Mouse (Mus musculus) hindbrain, embryonic 10.5 days (tissue): ENCODE data around the gene Ap2a2. TPM values are rescaled to one million over a fixed set of nuclear protein-coding genes. Genes with fewer than 3 reads are reported as not detected.
A peak's percentile ranks its signal among the peaks of the same experiment; 100 is the strongest.

Experiments used
- DNase-seq: peaks from one replicate; pipeline ENCODE4 v3.0.0-alpha.2; 2017; ENCODE audit warnings: low spot score
- H3K27ac ChIP-seq: fragments of 300-500 bp; sonication (generic); 2 replicates; pipeline ENCODE4 v1.5.1; 2016; ENCODE audit warnings: mild to moderate bottlenecking, moderate library complexity
- H3K27me3 ChIP-seq: fragments of 300-500 bp; sonication (generic); 2 replicates; pipeline ENCODE4 v1.6.1; 2016; ENCODE audit warnings: mild to moderate bottlenecking; ENCODE audit not compliant: poor library complexity, insufficient read depth, severe bottlenecking
- H3K36me3 ChIP-seq: fragments of 300-500 bp; sonication (generic); 2 replicates; pipeline ENCODE4 v1.6.1; 2016; ENCODE audit warnings: mild to moderate bottlenecking, moderate library complexity
- H3K4me1 ChIP-seq: fragments of 300-500 bp; sonication (generic); replicated peaks from 2 replicates; pipeline ENCODE4 v1.6.1; 2016; ENCODE audit warnings: mild to moderate bottlenecking
- H3K4me3 ChIP-seq: fragments of 300-500 bp; sonication (generic); 2 replicates; pipeline ENCODE4 v1.5.1; 2016; ENCODE audit warnings: mild to moderate bottlenecking, moderate library complexity
- H3K9me3 ChIP-seq: fragments of 300-500 bp; sonication (generic); 2 replicates; pipeline ENCODE4 v1.6.1; 2016; ENCODE audit warnings: mild to moderate bottlenecking, moderate library complexity
- WGBS: fragments of 180-500 bp; shearing (Covaris S2); methylation state at CpG from one replicate; pipeline ENCODE4 v1.1.7; 2016; 5-methylcytosine and 5-hydroxymethylcytosine counted together
- polyA plus RNA-seq: library from polyadenylated mRNA; unstranded; fragments of >200 nt; fragmentation: Nextera tagmentation; extraction: Ambion mirVana; gene quantifications from 2 replicates; pipeline ENCODE4 v1.2.1, GENCODE M21; 2016

Gene Ap2a2
- polyA plus RNA-seq = 105 and 108 TPM in 2 replicates

GRCm38 (mm10) chr7:141561682-141562391, at the start of gene Ap2a2:
Gene Ap2a2 (plus strand): TSS chr7:141562173.
- Histone ChIP-seq H3K4me1 (peaks cover 38% of the 10 kb centered on the region), H3K9me3 (no peaks in the 10 kb centered on the region), H3K27me3 (0 out of 2 replicates have a peak, but pooled peaks cover 5% of the 10 kb centered on the region), H3K27ac (peak within 1 kb of the TSS; percentile 96), H3K4me3 (peak within 1 kb of the TSS; percentile 94), H3K36me3 (peaks cover 15% of the 10 kb centered on the region)
- peak; percentile 97 for DNase-seq
- WGBS = under 1% methylated on average over 72 of the region's 72 CpGs

GRCm38 (mm10) chr7:141517638-141518037, 44.3 kb upstream of the Ap2a2 start:
- Histone ChIP-seq H3K27ac (no peak overlapping the region), H3K9me3 (no peaks in the 10 kb centered on the region), H3K4me3 (no peak overlapping the region), H3K36me3 (peaks cover 31% of the 10 kb centered on the region), H3K27me3 (no peaks in the 10 kb centered on the region), H3K4me1 (0 out of 2 replicates have a peak, but pooled peaks cover 3% of the 10 kb centered on the region)
- 91% methylated on average over 4 of the region's 4 CpGs for WGBS
- DNase-seq = no peak

GRCm38 (mm10) chr7:141518296-141518695, 43.7 kb upstream of the Ap2a2 start:
- Histone ChIP-seq H3K36me3 (peaks cover 31% of the 10 kb centered on the region), H3K4me3 (no peak overlapping the region), H3K27me3 (no peaks in the 10 kb centered on the region), H3K4me1 (0 out of 2 replicates have a peak, but pooled peaks cover 3% of the 10 kb centered on the region), H3K9me3 (no peaks in the 10 kb centered on the region), H3K27ac (no peak overlapping the region)
- WGBS = 86% methylated on average over 5 of the region's 5 CpGs
- no peak for DNase-seq

- 0 out of 2 replicates have a peak overlapping the region, but pooled peaks have one; percentile 16 for H3K27ac ChIP-seq
- H3K4me1 ChIP-seq = 0 out of 2 replicates have a peak, but pooled peaks cover 3% of the 10 kb centered on the region
- WGBS = 81% methylated on average over 3 of the region's 3 CpGs
- no peak for DNase-seq
- peaks cover 27% of the 10 kb centered on the region for H3K36me3 ChIP-seq
- H3K9me3 ChIP-seq = no peaks in the 10 kb centered on the region
- no peaks in the 10 kb centered on the region for H3K27me3 ChIP-seq
- H3K4me3 ChIP-seq = no peak overlapping the region
These were observed 43.0 kb upstream of the Ap2a2 start for GRCm38 (mm10) chr7:141518926-141519325.

DNA sequence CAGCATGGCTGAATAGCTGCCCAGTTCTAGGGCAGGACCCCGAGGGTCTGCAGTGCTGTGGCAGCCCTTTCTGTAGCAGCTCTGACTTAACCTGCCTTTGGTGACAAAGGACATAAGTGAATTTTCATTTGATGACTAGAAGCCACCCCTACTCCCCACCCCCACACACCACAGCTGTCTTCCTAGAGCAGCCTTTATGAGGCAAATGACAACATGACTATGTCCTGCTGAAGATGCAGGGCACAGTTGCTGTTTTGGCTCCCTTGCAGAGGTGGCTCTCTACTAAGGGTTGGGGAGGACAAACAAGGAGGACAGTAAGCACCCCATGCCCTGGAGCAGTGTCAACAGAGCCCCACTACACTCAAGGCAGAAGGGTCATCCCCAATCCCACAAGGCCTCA, 42.2 kb upstream of the Ap2a2 start:
- DNase-seq = no peak
- WGBS = 91% methylated on average over 1 of the region's 1 CpGs
- 0 out of 2 replicates have a peak, but pooled peaks cover 3% of the 10 kb centered on the region for H3K4me1 ChIP-seq
- peaks cover 22% of the 10 kb centered on the region for H3K36me3 ChIP-seq
- no peaks in the 10 kb centered on the region for H3K9me3 ChIP-seq
- no peak overlapping the region for H3K4me3 ChIP-seq
- H3K27ac ChIP-seq = peak overlapping the region; percentile 25; the same call in 1 of the 2 replicates
- H3K27me3 ChIP-seq = no peaks in the 10 kb centered on the region

DNA sequence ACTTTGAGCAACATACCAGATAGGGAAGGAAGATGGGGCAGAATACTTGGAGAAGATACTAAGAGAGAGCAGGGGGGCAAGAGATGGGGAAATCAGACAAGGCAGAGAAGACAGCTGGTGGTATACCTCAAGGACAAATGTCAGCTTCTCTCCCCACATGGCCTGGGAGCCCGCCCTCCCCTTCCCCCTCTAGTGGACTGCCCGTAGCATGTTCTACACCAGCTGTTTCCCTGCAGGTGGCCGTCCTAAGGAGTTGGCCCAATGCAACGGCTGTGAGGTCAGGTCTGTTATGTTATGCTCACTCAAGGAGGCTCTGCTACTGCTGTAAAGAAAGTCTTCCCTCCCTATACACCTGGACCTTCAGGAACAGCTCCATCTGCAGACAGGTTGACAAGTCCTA, 39.0 kb upstream of the Ap2a2 start:
- Histone ChIP-seq H3K36me3 (peaks cover 19% of the 10 kb centered on the region), H3K27me3 (no peaks in the 10 kb centered on the region), H3K4me1 (0 out of 2 replicates have a peak, but pooled peaks cover 3% of the 10 kb centered on the region), H3K9me3 (no peaks in the 10 kb centered on the region), H3K27ac (no peak overlapping the region), H3K4me3 (no peak overlapping the region)
- 38% methylated on average over 4 of the region's 4 CpGs for WGBS
- no peak for DNase-seq

DNA sequence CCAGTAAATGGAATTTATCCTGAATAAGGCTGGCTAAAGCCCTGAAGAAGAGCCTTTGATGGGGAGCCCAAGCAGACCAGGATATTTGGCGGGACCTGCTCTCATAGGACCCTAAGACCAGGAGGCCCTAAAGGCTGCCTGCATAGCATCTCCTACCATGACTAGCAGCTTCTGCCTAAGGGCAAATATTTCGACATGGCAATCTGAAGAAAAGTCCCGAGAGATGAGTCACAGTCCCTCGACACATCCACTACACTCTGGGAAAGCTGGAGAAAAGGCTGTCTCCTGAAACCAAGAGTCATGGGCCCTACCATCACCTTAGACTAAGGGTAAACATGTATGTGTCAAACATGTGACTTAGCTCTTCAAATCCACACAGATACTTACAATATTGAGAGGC, 37.7 kb upstream of the Ap2a2 start:
- Histone ChIP-seq H3K27ac (no peak overlapping the region), H3K4me1 (0 out of 2 replicates have a peak, but pooled peaks cover 3% of the 10 kb centered on the region), H3K27me3 (no peaks in the 10 kb centered on the region), H3K4me3 (no peak overlapping the region), H3K36me3 (peaks cover 30% of the 10 kb centered on the region), H3K9me3 (no peaks in the 10 kb centered on the region)
- DNase-seq = no peak
- 91% methylated on average over 4 of the region's 4 CpGs for WGBS

- Histone ChIP-seq H3K4me3 (no peak overlapping the region), H3K4me1 (0 out of 2 replicates have a peak, but pooled peaks cover 1% of the 10 kb centered on the region), H3K27ac (no peak overlapping the region), H3K27me3 (no peaks in the 10 kb centered on the region), H3K9me3 (no peaks in the 10 kb centered on the region), H3K36me3 (peaks cover 37% of the 10 kb centered on the region)
- peak; percentile 71 for DNase-seq
- 58% methylated on average over 6 of the region's 6 CpGs for WGBS
These were observed 37.0 kb upstream of the Ap2a2 start for GRCm38 (mm10) chr7:141524760-141525579.

DNA sequence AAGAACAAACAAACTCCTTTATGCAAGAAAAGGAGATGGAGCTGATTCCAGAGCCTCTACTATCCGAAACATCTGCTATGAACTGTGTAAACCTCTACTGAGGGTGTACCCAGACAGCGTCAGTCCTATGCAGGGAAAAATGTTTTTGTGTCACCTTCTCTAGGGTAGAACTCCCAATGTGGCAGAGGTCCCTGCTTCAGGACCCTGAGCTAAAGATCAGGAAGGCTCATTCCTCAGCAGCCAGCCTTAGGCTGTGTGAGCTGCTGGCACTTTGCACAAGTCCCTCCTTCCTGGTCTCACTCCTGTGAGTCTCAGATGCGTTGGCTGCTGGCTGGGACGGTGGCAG, 36.4 kb upstream of the Ap2a2 start:
- H3K4me3 ChIP-seq = no peak overlapping the region
- H3K36me3 ChIP-seq = peaks cover 43% of the 10 kb centered on the region
- no peak overlapping the region for H3K27ac ChIP-seq
- no peaks in the 10 kb centered on the region for H3K27me3 ChIP-seq
- H3K4me1 ChIP-seq = no peaks in the 10 kb centered on the region
- no peak for DNase-seq
- WGBS = 87% methylated on average over 4 of the region's 4 CpGs
- H3K9me3 ChIP-seq = no peaks in the 10 kb centered on the region

DNA sequence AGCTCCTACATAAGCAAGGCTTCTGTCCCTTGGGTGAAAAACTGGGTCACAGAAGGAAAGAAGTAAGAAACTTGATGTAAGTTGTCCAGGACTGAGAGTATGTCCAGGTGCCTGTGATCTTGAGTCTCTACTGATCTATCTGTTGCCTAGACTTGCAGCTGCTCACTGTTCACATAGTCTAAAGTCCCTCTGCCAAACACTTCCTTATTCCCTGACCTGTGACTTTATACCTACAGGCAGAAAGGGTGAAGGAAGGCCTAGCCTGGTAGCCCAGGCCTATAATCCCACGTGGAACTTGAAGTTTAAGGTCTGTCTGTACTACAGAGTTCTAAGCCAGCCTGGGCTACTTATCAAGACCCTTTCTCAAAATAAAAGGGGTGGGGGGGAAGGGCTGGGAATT, 26.4 kb upstream of the Ap2a2 start:
- Histone ChIP-seq H3K4me1 (peaks cover 21% of the 10 kb centered on the region), H3K27me3 (no peaks in the 10 kb centered on the region), H3K4me3 (no peak overlapping the region), H3K9me3 (no peaks in the 10 kb centered on the region), H3K27ac (no peak overlapping the region), H3K36me3 (peaks cover 6% of the 10 kb centered on the region; the same call in 1 of the 2 replicates)
- WGBS = 79% methylated on average over 1 of the region's 1 CpGs
- DNase-seq = no peak

DNA sequence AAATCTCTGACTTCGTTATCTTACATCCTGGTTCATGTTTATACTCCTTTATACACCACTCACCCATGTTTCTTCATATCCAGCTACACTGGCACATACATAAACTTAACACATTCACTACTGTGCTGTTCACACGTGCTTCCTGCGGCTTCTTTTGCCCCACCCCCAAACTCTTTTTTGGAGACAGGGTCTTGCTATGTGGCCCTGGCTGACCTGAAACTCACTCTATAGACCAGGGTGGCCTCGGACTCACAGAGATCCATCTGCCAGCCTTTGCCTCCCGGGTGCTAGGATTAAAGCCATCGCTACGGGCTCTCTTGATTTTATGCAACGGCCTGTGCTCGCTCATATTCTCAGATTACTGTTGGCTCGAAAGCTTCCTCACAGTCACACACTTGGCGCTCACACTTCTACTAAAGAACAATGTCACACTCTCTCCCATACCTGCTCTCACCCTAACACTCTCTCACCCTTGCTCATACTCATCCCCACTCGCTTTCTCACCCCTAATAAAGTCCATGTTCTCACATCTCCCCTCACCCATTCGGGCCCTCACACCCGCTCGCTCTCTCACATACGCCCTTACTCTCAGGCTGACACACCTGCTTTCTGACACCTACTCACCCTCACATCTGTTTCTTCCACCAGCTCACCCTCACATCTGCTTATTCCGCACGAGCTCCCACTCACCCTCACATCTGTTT, 23.0 kb upstream of the Ap2a2 start:
- DNase-seq = no peak
- Histone ChIP-seq H3K4me1 (peaks cover 26% of the 10 kb centered on the region), H3K4me3 (peak overlapping the region; percentile 89), H3K36me3 (no peaks in the 10 kb centered on the region), H3K27ac (peak overlapping the region; percentile 91), H3K9me3 (no peaks in the 10 kb centered on the region), H3K27me3 (no peaks in the 10 kb centered on the region)
- 23% methylated on average over 18 of the region's 18 CpGs for WGBS

DNA sequence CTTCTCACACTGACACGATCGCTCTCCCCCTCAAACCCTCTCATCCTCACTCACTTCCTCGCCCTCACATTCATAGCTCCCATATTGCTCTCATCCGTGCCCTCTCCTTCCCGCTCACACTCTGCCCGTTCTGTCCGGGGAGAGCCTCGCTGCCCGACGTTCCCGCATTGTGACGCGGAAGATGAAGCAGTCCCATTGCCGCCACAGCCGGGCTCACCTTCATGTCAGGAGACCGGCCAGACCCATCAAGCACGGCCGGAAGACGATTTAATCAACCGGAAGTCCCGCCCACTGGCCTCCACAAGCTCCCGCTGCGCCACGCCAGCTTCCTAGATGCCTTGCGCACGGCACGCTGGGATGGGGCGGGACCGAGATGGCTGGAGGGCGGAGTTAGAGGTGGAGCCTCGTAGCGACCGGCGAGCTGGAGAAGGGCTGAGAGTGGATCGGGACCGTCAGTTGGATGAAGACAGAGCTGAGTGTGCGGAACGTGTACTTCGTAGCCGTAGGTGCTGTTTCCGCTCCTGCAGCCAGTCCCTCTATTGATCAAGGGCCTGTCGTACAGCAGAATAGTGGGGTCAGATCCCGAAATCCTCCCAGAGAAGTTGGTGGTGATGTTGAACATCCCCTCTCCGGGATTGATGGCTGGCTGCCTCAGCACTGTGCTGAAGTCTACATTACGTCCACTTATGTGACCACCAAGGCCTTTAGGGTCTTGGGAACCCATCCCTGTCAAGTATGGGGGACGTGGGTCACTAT, 22.2 kb upstream of the Ap2a2 start, which contains the start of gene Chid1:
Gene Chid1 (minus strand): TSS at position 302 of the 756 bp plus-strand sequence.
- H3K36me3 ChIP-seq = no peaks in the 10 kb centered on the region
- H3K9me3 ChIP-seq = no peaks in the 10 kb centered on the region
- peaks cover 26% of the 10 kb centered on the region for H3K4me1 ChIP-seq
- peak within 1 kb of the TSS; percentile 91 for H3K27ac ChIP-seq
- H3K27me3 ChIP-seq = no peaks in the 10 kb centered on the region
- H3K4me3 ChIP-seq = peak within 1 kb of the TSS; percentile 89
- DNase-seq = peak; percentile 99
- 1% methylated on average over 46 of the region's 46 CpGs for WGBS
